Mouse (Mus musculus) cerebellum, adult 9-11 months (tissue): ENCODE results near the gene Ttc8.

Experiments
- DNase-seq: peaks from one replicate; pipeline ENCODE4 v3.0.0; 2022

Ttc8 gene

DNA sequence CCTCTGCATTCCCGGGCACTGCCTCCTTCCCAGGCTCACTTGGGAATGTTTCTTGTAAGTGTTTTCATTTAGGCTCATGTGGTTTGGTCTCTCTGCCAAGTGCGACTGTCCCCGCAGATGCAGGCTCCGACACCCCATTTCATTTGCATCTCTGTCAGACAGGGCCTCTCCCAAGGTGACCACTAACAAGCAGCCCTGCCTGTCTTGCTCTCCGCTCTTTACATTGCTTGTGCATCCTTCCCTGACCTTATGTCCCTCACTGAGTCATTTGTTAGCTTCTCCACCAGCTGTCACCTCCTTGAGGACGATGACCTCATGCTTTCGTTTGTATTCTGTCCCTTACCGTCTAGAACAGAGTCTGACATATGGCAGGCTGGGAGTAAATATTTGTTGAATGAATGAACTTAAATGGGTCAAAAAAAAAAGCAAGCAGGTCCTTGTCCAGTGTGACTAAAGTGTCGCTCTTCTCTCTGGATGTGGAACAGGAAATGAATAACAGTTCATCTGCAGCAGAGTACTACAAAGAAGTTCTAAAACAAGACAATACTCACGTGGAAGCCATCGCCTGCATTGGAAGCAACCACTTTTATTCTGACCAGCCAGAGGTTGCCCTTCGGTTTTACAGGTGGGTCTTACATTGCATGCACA is 53.9 kb downstream of the Ttc8 start:
- no peak for DNase-seq

GRCm38 (mm10) chr12:98981081-98981480 is 60.7 kb downstream of the Ttc8 start:
- no peak for DNase-seq

- no peak for DNase-seq
Observed at GRCm38 (mm10) chr12:98984785-98985184, 64.4 kb downstream of the Ttc8 start.

DNA sequence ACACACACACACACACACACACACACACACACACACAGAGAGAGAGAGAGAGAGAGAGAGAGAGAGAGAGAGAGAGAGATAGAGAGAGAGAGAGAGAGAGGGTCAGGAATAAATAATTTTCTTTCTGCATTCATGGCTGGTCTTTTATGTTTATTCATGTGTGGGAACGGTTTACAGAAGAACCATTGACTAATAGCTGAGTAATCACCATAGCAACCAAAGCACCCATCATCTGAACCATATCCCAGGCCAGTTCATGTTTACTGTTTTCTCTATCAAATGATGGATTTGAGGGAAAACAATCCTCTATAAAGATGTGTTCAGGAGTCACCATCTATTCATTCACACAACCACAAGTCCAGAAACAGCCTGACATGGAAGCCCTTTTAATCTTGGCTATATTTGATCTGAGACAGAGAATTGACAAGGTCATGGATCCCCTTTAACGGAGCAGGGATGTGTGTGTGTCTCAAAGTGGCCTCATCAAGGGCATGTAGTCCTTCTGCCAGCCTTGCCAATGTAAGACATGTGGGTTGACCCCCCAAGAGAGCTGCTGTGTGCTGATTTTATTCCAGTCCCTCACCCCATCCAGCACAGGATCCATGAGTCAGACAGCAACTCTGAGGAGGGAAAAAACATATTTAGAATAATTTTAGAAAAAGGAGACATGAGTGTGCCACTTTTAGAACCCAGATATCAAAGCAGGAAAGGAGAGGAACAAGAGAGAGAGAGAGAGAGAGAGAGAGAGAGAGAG is 70.9 kb downstream of the Ttc8 start:
- no peak for DNase-seq

GRCm38 (mm10) chr12:98991830-98992216 is 71.4 kb downstream of the Ttc8 start:
- DNase-seq, result no peak

- no peak for DNase-seq
Observed at GRCm38 (mm10) chr12:98993736-98994135, 73.4 kb downstream of the Ttc8 start.

- no peak for DNase-seq
Observed at GRCm38 (mm10) chr12:98994366-98994765, 74.0 kb downstream of the Ttc8 start.

DNA sequence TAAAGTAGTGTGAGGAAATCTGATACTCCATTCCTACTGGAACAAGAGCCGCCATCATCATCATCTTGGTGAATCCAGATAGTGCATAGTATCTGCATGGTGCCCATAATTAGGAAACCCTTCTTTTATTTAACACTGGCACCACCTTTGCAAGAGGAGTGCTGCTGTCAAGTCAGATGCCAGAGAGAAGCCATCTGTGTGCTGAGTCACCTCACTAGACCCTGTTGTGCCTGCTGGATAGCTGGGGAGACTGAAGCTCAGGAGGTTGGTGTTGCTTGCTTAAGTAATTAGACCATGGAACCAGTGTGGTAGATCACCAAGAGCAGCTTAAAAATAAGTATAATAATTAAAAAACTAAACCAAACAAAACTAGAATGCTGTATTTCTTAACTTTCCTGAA is 75.5 kb downstream of the Ttc8 start:
- peak; percentile 75 for DNase-seq

GRCm38 (mm10) chr12:98996581-98996988 is 76.2 kb downstream of the Ttc8 start:
- DNase-seq, result no peak

DNA sequence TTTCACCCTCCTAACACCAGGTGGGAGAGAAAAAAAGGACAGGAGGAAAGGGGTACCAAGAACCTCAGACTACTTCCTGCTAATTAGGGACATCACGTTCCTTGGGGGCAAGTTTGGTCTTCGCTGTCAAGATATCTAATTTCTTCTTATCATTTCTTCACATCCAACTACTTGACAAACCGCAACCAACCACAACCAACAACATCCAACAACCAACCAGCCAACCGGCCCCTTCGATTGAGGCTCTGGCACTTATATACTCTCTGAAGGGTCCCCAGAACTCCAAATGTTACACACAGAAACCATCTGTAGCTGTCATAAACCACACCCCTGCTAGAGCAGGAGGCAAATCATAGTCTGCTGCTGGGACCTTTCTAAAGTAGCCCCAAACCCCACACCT is 76.7 kb downstream of the Ttc8 start:
- DNase-seq, result no peak

DNA sequence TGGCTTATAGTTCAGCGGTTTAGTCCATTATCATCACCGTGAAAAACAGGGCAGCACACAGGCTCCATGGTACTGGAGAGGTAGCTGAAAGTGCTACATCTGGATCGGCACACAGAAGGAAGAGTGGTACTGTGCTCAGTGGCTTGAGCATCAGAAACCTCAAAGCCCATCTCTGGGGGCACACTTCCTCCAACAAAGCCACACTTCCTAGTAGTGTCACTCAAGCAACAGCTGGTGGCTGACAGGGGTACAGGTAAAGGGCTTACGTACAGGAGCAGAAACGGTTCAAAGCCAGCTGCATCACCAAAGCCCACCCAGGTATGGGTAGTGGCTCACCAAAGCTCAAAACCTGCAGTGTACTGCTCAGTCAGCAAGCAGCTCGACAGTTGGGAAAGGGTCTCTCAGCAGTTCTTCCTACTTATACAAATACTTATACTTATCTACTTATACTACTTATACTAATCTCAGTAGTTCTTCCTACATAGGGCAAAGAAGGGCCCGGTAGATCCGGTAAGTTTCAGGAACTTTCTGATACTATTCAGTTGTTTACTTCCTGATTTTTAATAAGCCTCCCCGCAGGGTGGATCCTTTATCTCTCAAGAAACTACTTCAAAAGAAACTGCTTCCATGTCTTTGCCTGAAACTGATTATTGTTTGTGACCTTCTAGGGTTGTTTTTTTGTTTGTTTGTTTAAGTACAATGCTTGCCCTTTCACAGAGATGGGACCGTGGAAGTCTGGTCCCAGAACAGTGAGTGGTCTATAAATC is 78.5 kb downstream of the Ttc8 start:
- DNase-seq, result no peak

GRCm38 (mm10) chr12:99000310-99000709 is 79.9 kb downstream of the Ttc8 start:
- DNase-seq, result no peak

- DNase-seq, result no peak
Observed at GRCm38 (mm10) chr12:99003046-99003445, 82.7 kb downstream of the Ttc8 start.

- DNase-seq, result no peak
Observed at GRCm38 (mm10) chr12:99004752-99005151, 84.4 kb downstream of the Ttc8 start.

DNA sequence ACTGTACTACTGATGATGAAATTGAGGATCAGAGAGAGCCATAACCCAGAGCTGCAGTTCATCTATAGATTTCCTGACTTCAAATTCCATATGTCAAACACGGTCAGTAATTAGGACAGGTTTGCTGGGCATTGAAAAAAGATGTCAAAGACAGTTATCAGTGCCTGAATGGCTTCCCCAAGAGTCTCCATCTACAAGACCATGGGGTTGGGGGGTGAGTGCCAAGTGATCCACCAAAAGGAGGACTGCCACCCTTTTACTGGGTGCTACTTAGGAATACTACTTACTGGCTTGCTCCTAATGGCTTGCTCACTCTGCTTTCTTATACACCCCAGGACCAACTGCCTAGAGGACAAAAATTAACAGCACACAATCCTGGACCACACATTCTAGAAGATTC is 88.4 kb downstream of the Ttc8 start:
- DNase-seq, result no peak

DNA sequence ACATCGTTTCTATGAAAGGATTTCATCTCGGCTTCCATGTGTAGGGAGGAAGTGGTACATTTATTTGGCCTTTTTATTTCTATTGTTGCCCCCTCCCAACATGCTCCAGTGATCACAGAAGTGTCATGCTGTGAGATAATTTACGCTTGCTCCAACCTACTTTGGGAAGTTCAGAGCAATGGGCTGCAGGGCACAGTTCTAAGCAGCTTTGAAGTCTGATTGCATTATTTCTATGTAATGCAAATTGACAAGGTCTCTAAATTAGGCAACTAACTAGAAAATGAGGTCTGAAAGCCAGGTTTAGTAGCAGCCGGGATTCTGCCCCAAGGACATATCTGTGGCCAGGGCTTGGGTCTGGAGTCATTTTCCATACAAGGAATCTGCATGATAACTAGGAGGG is 89.1 kb downstream of the Ttc8 start:
- DNase-seq, result no peak

DNA sequence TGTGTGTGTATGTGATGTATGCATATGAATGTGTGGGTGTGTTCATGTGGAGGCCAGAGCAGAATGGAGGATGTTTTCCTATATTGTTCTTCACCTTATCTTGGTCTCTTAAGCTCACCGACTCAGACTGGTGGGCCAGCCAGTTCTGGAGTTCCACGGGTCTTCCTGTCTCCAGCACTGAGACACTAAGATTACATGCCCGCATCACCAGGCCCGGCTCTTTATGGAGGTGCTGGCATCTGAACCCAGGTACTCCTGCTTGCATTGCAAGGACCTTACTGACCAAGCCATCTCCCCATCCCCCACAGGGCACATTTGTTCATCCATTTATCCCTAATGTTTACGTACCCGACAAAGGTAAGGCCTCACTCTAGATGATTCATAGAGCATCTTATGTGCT is 89.7 kb downstream of the Ttc8 start:
- DNase-seq, result no peak

GRCm38 (mm10) chr12:99011161-99011861 is 90.9 kb downstream of the Ttc8 start:
- DNase-seq, result no peak

- no peak for DNase-seq
Observed at GRCm38 (mm10) chr12:99015870-99016269, 95.5 kb downstream of the Ttc8 start.

- DNase-seq, result no peak
Observed at GRCm38 (mm10) chr12:99024430-99024960, 104.1 kb downstream of the Ttc8 start.

GRCm38 (mm10) chr12:99026291-99026690 is 105.9 kb downstream of the Ttc8 start:
- peak; percentile 95 for DNase-seq

DNA sequence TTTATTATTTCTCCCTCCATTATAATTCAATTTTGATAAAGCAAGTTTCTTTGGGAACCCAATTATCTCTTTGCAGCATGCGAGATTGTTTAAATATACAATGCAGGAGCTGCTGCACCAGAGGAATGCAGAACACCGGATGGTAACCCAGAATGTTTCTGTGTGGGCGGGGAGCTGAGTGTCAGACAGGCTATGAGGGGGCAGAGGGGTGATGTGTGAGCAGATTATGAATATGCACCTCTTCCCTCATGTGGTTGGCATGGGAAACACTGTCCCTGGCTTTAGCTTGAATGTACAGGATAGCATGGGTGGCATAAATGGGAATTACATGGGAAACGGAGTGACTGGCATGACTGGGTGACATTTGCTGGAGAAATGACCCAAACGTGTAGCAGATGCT is 108.3 kb downstream of the Ttc8 start:
- no peak for DNase-seq

GRCm38 (mm10) chr12:99030022-99030421 is 109.6 kb downstream of the Ttc8 start:
- no peak for DNase-seq
